Mouse (Mus musculus): ENCODE measurements at regions not wholly inside any gene's neighbourhood (a gene's known extent, or its start where the extent isn't known, plus 50 kb on each side); places are given as distances from the start of the nearest gene placed in this dataset.
A peak's percentile ranks its signal among the peaks of the same experiment; 100 is the strongest.

- Histone ChIP-seq H3K9me3 (ENCODE audit: low read length) (no peaks in the 10 kb centered on the region), H3K27ac (no peak overlapping the region), H3K4me1 (ENCODE audit: insufficient read depth, low read length) (no peaks in the 10 kb centered on the region), H3K9ac (replicated peaks; ENCODE audit: low read length) (no peak overlapping the region), H3K36me3 (ENCODE audit: insufficient read depth, low read length) (no peaks in the 10 kb centered on the region), H3K4me2 (ENCODE audit: low read depth, low read length) (no peak overlapping the region), H3K27me3 (ENCODE audit: insufficient read depth, low read length) (no peaks in the 10 kb centered on the region), H3K4me3 (ENCODE audit: low read length) (no peak overlapping the region)
- WGBS = 63% methylated on average over 10 of the region's 10 CpGs
- ATAC-seq (no peak), DNase-seq (ENCODE audit: low spot score) (no peak)
- TF ChIP-seq CTCF (IDR thresholded peaks at IDR 0.05; ENCODE audit: low read depth) = no peak
These were observed 747.7 kb downstream of the Ntrk3 start for GRCm38 (mm10) chr7:77990150-77990549.

- Histone ChIP-seq H3K27ac (no peak overlapping the region), H3K4me1 (ENCODE audit: insufficient read depth, low read length) (no peaks in the 10 kb centered on the region), H3K4me2 (ENCODE audit: low read depth, low read length) (no peak overlapping the region), H3K4me3 (ENCODE audit: low read length) (no peak overlapping the region), H3K9me3 (ENCODE audit: low read length) (no peaks in the 10 kb centered on the region), H3K36me3 (ENCODE audit: insufficient read depth, low read length) (no peaks in the 10 kb centered on the region), H3K9ac (replicated peaks; ENCODE audit: low read length) (no peak overlapping the region), H3K27me3 (ENCODE audit: insufficient read depth, low read length) (no peaks in the 10 kb centered on the region)
- WGBS = 65% methylated on average over 5 of the region's 5 CpGs
- TF ChIP-seq CTCF (IDR thresholded peaks at IDR 0.05; ENCODE audit: low read depth) = no peak
- no peak for DNase-seq (ENCODE audit: low spot score)
- ATAC-seq = no peak
These were observed 749.6 kb downstream of the Ntrk3 start for GRCm38 (mm10) chr7:77988177-77988576.

- ATAC-seq (no peak), DNase-seq (ENCODE audit: low spot score) (no peak)
- Histone ChIP-seq H3K36me3 (ENCODE audit: insufficient read depth, low read length) (no peaks in the 10 kb centered on the region), H3K27ac (no peak overlapping the region), H3K4me3 (ENCODE audit: low read length) (no peak overlapping the region), H3K4me1 (ENCODE audit: insufficient read depth, low read length) (no peaks in the 10 kb centered on the region), H3K9me3 (ENCODE audit: low read length) (no peaks in the 10 kb centered on the region), H3K27me3 (ENCODE audit: insufficient read depth, low read length) (no peaks in the 10 kb centered on the region), H3K4me2 (ENCODE audit: low read depth, low read length) (no peak overlapping the region), H3K9ac (replicated peaks; ENCODE audit: low read length) (no peak overlapping the region)
- 56% methylated on average over 2 of the region's 2 CpGs for WGBS
- no peak for TF ChIP-seq CTCF (IDR thresholded peaks at IDR 0.05; ENCODE audit: low read depth)
These were observed 771.2 kb downstream of the Ntrk3 start for GRCm38 (mm10) chr7:77966658-77967057.

- no peak for TF ChIP-seq CTCF (IDR thresholded peaks at IDR 0.05; ENCODE audit: low read depth)
- no peaks in the 10 kb centered on the region for H3K9me3 ChIP-seq (ENCODE audit: low read length)
- no peak overlapping the region for H3K9ac ChIP-seq (replicated peaks; ENCODE audit: low read length)
- H3K27me3 ChIP-seq (ENCODE audit: insufficient read depth, low read length) = no peaks in the 10 kb centered on the region
- ATAC-seq (no peak), DNase-seq (ENCODE audit: low spot score) (no peak)
- H3K4me2 ChIP-seq (ENCODE audit: low read depth, low read length) = no peak overlapping the region
- H3K36me3 ChIP-seq (ENCODE audit: insufficient read depth, low read length) = no peaks in the 10 kb centered on the region
- no peak overlapping the region for H3K27ac ChIP-seq
- no peak overlapping the region for H3K4me3 ChIP-seq (ENCODE audit: low read length)
- WGBS = 39% methylated on average over 2 of the region's 2 CpGs
- no peaks in the 10 kb centered on the region for H3K4me1 ChIP-seq (ENCODE audit: insufficient read depth, low read length)
These were observed 804.4 kb downstream of the Ntrk3 start for GRCm38 (mm10) chr7:77933366-77933765.

- Histone ChIP-seq H3K9me3 (ENCODE audit: low read length) (no peaks in the 10 kb centered on the region), H3K27ac (no peak overlapping the region), H3K4me1 (ENCODE audit: insufficient read depth, low read length) (no peaks in the 10 kb centered on the region), H3K4me2 (ENCODE audit: low read depth, low read length) (no peak overlapping the region), H3K4me3 (ENCODE audit: low read length) (no peak overlapping the region), H3K27me3 (ENCODE audit: insufficient read depth, low read length) (no peaks in the 10 kb centered on the region), H3K36me3 (ENCODE audit: insufficient read depth, low read length) (no peaks in the 10 kb centered on the region), H3K9ac (replicated peaks; ENCODE audit: low read length) (no peak overlapping the region)
- no peak for TF ChIP-seq CTCF (IDR thresholded peaks at IDR 0.05; ENCODE audit: low read depth)
- no peak for DNase-seq (ENCODE audit: low spot score)
- WGBS = 68% methylated on average over 4 of the region's 4 CpGs
- ATAC-seq = no peak
These were observed 809.0 kb downstream of the Ntrk3 start for GRCm38 (mm10) chr7:77928479-77929467.

- no peak overlapping the region for H3K27ac ChIP-seq
These were observed 838.6 kb downstream of the Ntrk3 start for GRCm38 (mm10) chr7:77899231-77899630.

GRCm38 (mm10) chr7:77888543-77888942 is 849.3 kb downstream of the Ntrk3 start:
- no peaks in the 10 kb centered on the region for H3K36me3 ChIP-seq (ENCODE audit: insufficient read depth, low read length)
- no peak overlapping the region for H3K27ac ChIP-seq
- no peak overlapping the region for H3K4me2 ChIP-seq (ENCODE audit: low read depth, low read length)
- no peaks in the 10 kb centered on the region for H3K27me3 ChIP-seq (ENCODE audit: insufficient read depth, low read length)
- DNase-seq (ENCODE audit: low spot score) = no peak
- WGBS = 63% methylated on average over 2 of the region's 2 CpGs
- no peak overlapping the region for H3K9ac ChIP-seq (replicated peaks; ENCODE audit: low read length)
- no peaks in the 10 kb centered on the region for H3K9me3 ChIP-seq (ENCODE audit: low read length)
- ATAC-seq = no peak
- no peaks in the 10 kb centered on the region for H3K4me1 ChIP-seq (ENCODE audit: insufficient read depth, low read length)
- no peak overlapping the region for H3K4me3 ChIP-seq (ENCODE audit: low read length)
- TF ChIP-seq CTCF (IDR thresholded peaks at IDR 0.05; ENCODE audit: low read depth) = no peak

More at GRCm38 (mm10) chr7:77899231-77899630, 838.6 kb downstream of the Ntrk3 start:
- DNase-seq (ENCODE audit: low spot score) (peak; percentile 52), ATAC-seq (peak; percentile 88)
- no peaks in the 10 kb centered on the region for H3K9me3 ChIP-seq (ENCODE audit: low read length)
- H3K9ac ChIP-seq (replicated peaks; ENCODE audit: low read length) = no peak overlapping the region
- H3K4me1 ChIP-seq (ENCODE audit: insufficient read depth, low read length) = no peaks in the 10 kb centered on the region
- H3K4me2 ChIP-seq (ENCODE audit: low read depth, low read length) = no peak overlapping the region
- no peak for TF ChIP-seq CTCF (IDR thresholded peaks at IDR 0.05; ENCODE audit: low read depth)
- no peaks in the 10 kb centered on the region for H3K27me3 ChIP-seq (ENCODE audit: insufficient read depth, low read length)
- H3K36me3 ChIP-seq (ENCODE audit: insufficient read depth, low read length) = no peaks in the 10 kb centered on the region
- 28% methylated on average over 7 of the region's 7 CpGs for WGBS
- H3K4me3 ChIP-seq (ENCODE audit: low read length) = no peak overlapping the region

Measured in hindbrain, postnatal 0 days (tissue).